ENCODE assay signal across 7 mouse cellular contexts in the genomic region with DNA sequence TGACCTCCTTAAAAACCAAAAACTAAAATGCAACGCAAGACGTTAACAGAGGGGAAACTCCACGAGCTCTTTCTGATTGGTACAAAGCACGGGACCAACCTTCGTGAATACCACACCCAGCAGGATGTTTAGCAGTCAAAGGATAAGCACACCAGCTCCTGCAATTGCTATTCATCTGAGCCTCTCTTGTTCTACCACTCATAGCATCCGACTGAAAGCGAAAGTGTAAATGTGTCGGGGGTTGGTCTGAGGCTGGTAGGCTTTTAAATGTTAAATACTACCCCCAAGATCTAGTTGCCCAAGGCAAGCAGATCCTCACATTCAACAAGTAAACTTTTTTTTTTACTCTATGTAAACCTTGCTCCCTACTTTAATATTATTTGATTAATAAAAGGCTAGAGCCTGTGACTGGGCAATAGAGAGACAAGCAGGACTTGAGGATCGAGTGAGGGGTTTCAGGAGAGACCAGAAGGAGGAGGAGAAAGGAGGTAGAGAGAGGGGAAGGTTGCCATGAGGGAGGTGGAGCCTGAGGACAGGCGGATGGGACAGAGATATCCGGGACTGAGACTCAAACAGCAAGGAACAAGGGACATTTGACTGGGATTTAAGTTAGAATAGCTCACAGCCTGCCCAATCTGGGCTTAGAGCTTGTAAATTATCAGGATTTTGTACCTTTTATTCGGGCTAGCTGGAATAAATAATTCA. TPM values are rescaled to one million over a fixed set of nuclear protein-coding genes. Genes with fewer than 3 reads are reported as not detected.
A peak's percentile ranks its signal among the peaks of the same experiment; 100 is the strongest.
DNase-seq lines count a peak whose midpoint lies in the region; ATAC-seq lines count a peak whose summit lies in the region.

No protein-coding gene starts in this region.

- no peaks in the 10 kb centered on the region for H3K27me3 ChIP-seq in hindbrain, embryonic 16.5 days (replicated peaks; ENCODE audit: control insufficient read depth, insufficient read depth, low read length)
- H3K27me3 ChIP-seq in midbrain, embryonic 10.5 days (ENCODE audit: low read depth, poor library complexity, severe bottlenecking): no peaks in the 10 kb centered on the region

- H3K4me3 ChIP-seq in hindbrain, embryonic 16.5 days (ENCODE audit: low read length): peak overlapping the region; percentile 18
- peak overlapping the region; percentile 27; the same call in 1 of the 2 replicates for H3K4me3 ChIP-seq in midbrain, embryonic 10.5 days

- peak overlapping the region; percentile 44 for H3K4me2 ChIP-seq in hindbrain, embryonic 16.5 days (ENCODE audit: low read length)

- H3K36me3 ChIP-seq in hindbrain, embryonic 16.5 days (ENCODE audit: control insufficient read depth, insufficient read depth, low read length): no peaks in the 10 kb centered on the region
- no peaks in the 10 kb centered on the region for H3K36me3 ChIP-seq in midbrain, embryonic 10.5 days

- H3K9ac ChIP-seq in hindbrain, embryonic 16.5 days (ENCODE audit: low read depth, low read length): no peak overlapping the region

- H3K27ac ChIP-seq in hindbrain, embryonic 16.5 days (ENCODE audit: low read depth, low read length): no peak overlapping the region
- no peak overlapping the region for H3K27ac ChIP-seq in midbrain, embryonic 10.5 days (replicated peaks)

- H3K4me1 ChIP-seq in hindbrain, embryonic 16.5 days (ENCODE audit: control insufficient read depth, insufficient read depth, low read depth, low read length): peaks cover 2% of the 10 kb centered on the region; the same call in 1 of the 2 replicates
- peaks cover 8% of the 10 kb centered on the region for H3K4me1 ChIP-seq in midbrain, embryonic 10.5 days

- 9% methylated on average over 12 of the region's 12 CpGs for WGBS in hindbrain, embryonic 16.5 days
- WGBS in midbrain, embryonic 10.5 days: 15% methylated on average over 12 of the region's 12 CpGs

- peak; percentile 42 to 44 for DNase-seq in CD8-positive naive resting alpha-beta T cell, adult 2 months (ENCODE audit: low read depth in 2 of 2, low spot score in 2 of 2)
- DNase-seq in ZHBTc4 (ENCODE audit: low read depth, low spot score): peak; percentile 70
- DNase-seq in midbrain, embryonic 10.5 days (ENCODE audit: low spot score): no peak
- DNase-seq in frontal cortex, postnatal 25 days (ENCODE audit: low spot score in 2 of 2): no peak
- no peak for DNase-seq in cerebellum, adult 11-12 months
- no peak for DNase-seq in spleen, adult 12 weeks (ENCODE audit: low spot score)

- no peaks in the 10 kb centered on the region for H3K9me3 ChIP-seq in hindbrain, embryonic 16.5 days (ENCODE audit: control insufficient read depth, low read length)
- peaks cover 4% of the 10 kb centered on the region; the same call in 1 of the 2 replicates for H3K9me3 ChIP-seq in midbrain, embryonic 10.5 days (replicated peaks)

- ATAC-seq in hindbrain, embryonic 16.5 days: no peak

RNA-seq across cellular contexts. Expression of a gene that starts 25.0 kb away (rescaled TPM):
- polyA plus RNA-seq in hindbrain, embryonic 16.5 days (2015; fragmentation: Nextera tagmentation; extraction: Ambion mirVana): 19.5 and 20.2 TPM in 2 replicates
- 24.9 and 25.6 TPM in 2 replicates for polyA plus RNA-seq in midbrain, embryonic 10.5 days (2016; fragmentation: Nextera tagmentation; extraction: Ambion mirVana)

Comparison
In these comparisons a context has a peak if more than half of its experiments do, and no peak if none do; other contexts are left out.
1. DNase-seq: peak in CD8-positive naive resting alpha-beta T cell, adult 2 months (2 of 2) and ZHBTc4 (single experiment); none in midbrain, embryonic 10.5 days (single experiment), frontal cortex, postnatal 25 days (0 of 2), cerebellum, adult 11-12 months (single experiment) and spleen, adult 12 weeks (single experiment).